Mouse (Mus musculus): ENCODE data around the gene Ccl12. TPM values are rescaled to one million over a fixed set of nuclear protein-coding genes. Genes with fewer than 3 reads are reported as not detected.

Ccl12 gene
- polyA plus RNA-seq (2016; fragmentation: Nextera tagmentation; extraction: Ambion mirVana), result not detected in 2 replicates

GRCm38 (mm10) chr11:82101529-82101928, at the start of gene Ccl12:
Gene Ccl12 (plus strand): TSS chr11:82101845.
- H3K27ac ChIP-seq, result no peak within 1 kb of the TSS
- H3K4me3 ChIP-seq, result no peak within 1 kb of the TSS
- no peaks in the 10 kb centered on the region for H3K36me3 ChIP-seq
- no peaks in the 10 kb centered on the region for H3K4me1 ChIP-seq
- no peak for DNase-seq (ENCODE audit: low spot score)
- H3K27me3 ChIP-seq (ENCODE audit: insufficient read depth, poor library complexity, severe bottlenecking), result no peaks in the 10 kb centered on the region
- 55% methylated on average over 2 of the region's 2 CpGs for WGBS
- peaks cover 2% of the 10 kb centered on the region; the same call in 1 of the 2 replicates for H3K9me3 ChIP-seq

GRCm38 (mm10) chr11:82053849-82054248, 47.8 kb upstream of the Ccl12 start:
- 81% methylated on average over 7 of the region's 7 CpGs for WGBS
- Histone ChIP-seq H3K9me3 (no peaks in the 10 kb centered on the region), H3K27me3 (ENCODE audit: insufficient read depth, poor library complexity, severe bottlenecking) (no peaks in the 10 kb centered on the region), H3K36me3 (no peaks in the 10 kb centered on the region), H3K27ac (no peak overlapping the region), H3K4me3 (no peak overlapping the region), H3K4me1 (no peaks in the 10 kb centered on the region)
- DNase-seq (ENCODE audit: low spot score), result no peak

- Histone ChIP-seq H3K9me3 (no peaks in the 10 kb centered on the region), H3K27me3 (ENCODE audit: insufficient read depth, poor library complexity, severe bottlenecking) (no peaks in the 10 kb centered on the region), H3K4me1 (no peaks in the 10 kb centered on the region), H3K4me3 (no peak within 1 kb of the TSS), H3K36me3 (no peaks in the 10 kb centered on the region), H3K27ac (no peak within 1 kb of the TSS)
- 76% methylated on average over 6 of the region's 6 CpGs for WGBS
- DNase-seq (ENCODE audit: low spot score), result no peak
These were observed 44.0 kb upstream of the Ccl12 start, which contains the start of gene Ccl11 for GRCm38 (mm10) chr11:82057646-82058045. Gene Ccl11 (plus strand): TSS chr11:82057823.

- 74% methylated on average over 3 of the region's 3 CpGs for WGBS
These were observed 39.4 kb upstream of the Ccl12 start for GRCm38 (mm10) chr11:82062226-82062625.

GRCm38 (mm10) chr11:82063454-82063853, 38.2 kb upstream of the Ccl12 start:
- 81% methylated on average over 2 of the region's 2 CpGs for WGBS
- no peaks in the 10 kb centered on the region for H3K27me3 ChIP-seq (ENCODE audit: insufficient read depth, poor library complexity, severe bottlenecking)
- H3K36me3 ChIP-seq, result no peaks in the 10 kb centered on the region
- no peak for DNase-seq (ENCODE audit: low spot score)
- no peaks in the 10 kb centered on the region for H3K4me1 ChIP-seq
- H3K27ac ChIP-seq, result no peak overlapping the region
- H3K9me3 ChIP-seq, result no peaks in the 10 kb centered on the region
- no peak overlapping the region for H3K4me3 ChIP-seq

More at GRCm38 (mm10) chr11:82062226-82062625, 39.4 kb upstream of the Ccl12 start:
- Histone ChIP-seq H3K27me3 (ENCODE audit: insufficient read depth, poor library complexity, severe bottlenecking) (no peaks in the 10 kb centered on the region), H3K27ac (no peak overlapping the region), H3K4me1 (no peaks in the 10 kb centered on the region), H3K4me3 (no peak overlapping the region), H3K36me3 (no peaks in the 10 kb centered on the region), H3K9me3 (no peaks in the 10 kb centered on the region)
- no peak for DNase-seq (ENCODE audit: low spot score)

- WGBS, result 72% methylated on average over 7 of the region's 7 CpGs
- no peaks in the 10 kb centered on the region for H3K9me3 ChIP-seq
- H3K27ac ChIP-seq, result no peak overlapping the region
- H3K36me3 ChIP-seq, result no peaks in the 10 kb centered on the region
- H3K4me1 ChIP-seq, result no peaks in the 10 kb centered on the region
- peak; percentile 10 for DNase-seq (ENCODE audit: low spot score)
- no peak overlapping the region for H3K4me3 ChIP-seq
- peaks cover 4% of the 10 kb centered on the region; the same call in 1 of the 2 replicates for H3K27me3 ChIP-seq (ENCODE audit: insufficient read depth, poor library complexity, severe bottlenecking)
These were observed 34.6 kb upstream of the Ccl12 start for GRCm38 (mm10) chr11:82066953-82067571.

GRCm38 (mm10) chr11:82071076-82071475, 30.6 kb upstream of the Ccl12 start:
- WGBS, result 80% methylated on average over 3 of the region's 3 CpGs
- Histone ChIP-seq H3K27ac (no peak overlapping the region), H3K4me1 (no peaks in the 10 kb centered on the region), H3K4me3 (no peak overlapping the region), H3K9me3 (no peaks in the 10 kb centered on the region), H3K27me3 (ENCODE audit: insufficient read depth, poor library complexity, severe bottlenecking) (peaks cover 4% of the 10 kb centered on the region; the same call in 1 of the 2 replicates), H3K36me3 (no peaks in the 10 kb centered on the region)
- DNase-seq (ENCODE audit: low spot score), result no peak

GRCm38 (mm10) chr11:82072374-82072773, 29.3 kb upstream of the Ccl12 start:
- no peak overlapping the region for H3K4me3 ChIP-seq
- H3K9me3 ChIP-seq, result no peaks in the 10 kb centered on the region
- H3K36me3 ChIP-seq, result no peaks in the 10 kb centered on the region
- peaks cover 4% of the 10 kb centered on the region; the same call in 1 of the 2 replicates for H3K27me3 ChIP-seq (ENCODE audit: insufficient read depth, poor library complexity, severe bottlenecking)
- H3K4me1 ChIP-seq, result no peaks in the 10 kb centered on the region
- H3K27ac ChIP-seq, result no peak overlapping the region
- WGBS, result 66% methylated on average over 1 of the region's 1 CpGs
- DNase-seq (ENCODE audit: low spot score), result no peak

GRCm38 (mm10) chr11:82072984-82073383, 28.7 kb upstream of the Ccl12 start:
- no peaks in the 10 kb centered on the region for H3K4me1 ChIP-seq
- H3K4me3 ChIP-seq, result no peak overlapping the region
- WGBS, result 77% methylated on average over 3 of the region's 3 CpGs
- H3K27me3 ChIP-seq (ENCODE audit: insufficient read depth, poor library complexity, severe bottlenecking), result peaks cover 4% of the 10 kb centered on the region; the same call in 1 of the 2 replicates
- no peaks in the 10 kb centered on the region for H3K9me3 ChIP-seq
- DNase-seq (ENCODE audit: low spot score), result no peak
- no peak overlapping the region for H3K27ac ChIP-seq
- H3K36me3 ChIP-seq, result no peaks in the 10 kb centered on the region

- H3K9me3 ChIP-seq, result no peaks in the 10 kb centered on the region
- H3K27me3 ChIP-seq (ENCODE audit: insufficient read depth, poor library complexity, severe bottlenecking), result peaks cover 4% of the 10 kb centered on the region; the same call in 1 of the 2 replicates
- 86% methylated on average over 3 of the region's 3 CpGs for WGBS
- no peaks in the 10 kb centered on the region for H3K36me3 ChIP-seq
- no peak overlapping the region for H3K27ac ChIP-seq
- H3K4me3 ChIP-seq, result no peak overlapping the region
- no peaks in the 10 kb centered on the region for H3K4me1 ChIP-seq
- DNase-seq (ENCODE audit: low spot score), result no peak
These were observed 28.0 kb upstream of the Ccl12 start for GRCm38 (mm10) chr11:82073686-82074085.

GRCm38 (mm10) chr11:82077031-82077430, 24.6 kb upstream of the Ccl12 start:
- peak; percentile 31 for DNase-seq (ENCODE audit: low spot score)
- Histone ChIP-seq H3K4me3 (no peak overlapping the region), H3K27ac (no peak overlapping the region), H3K4me1 (no peaks in the 10 kb centered on the region), H3K9me3 (no peaks in the 10 kb centered on the region), H3K36me3 (no peaks in the 10 kb centered on the region), H3K27me3 (ENCODE audit: insufficient read depth, poor library complexity, severe bottlenecking) (no peaks in the 10 kb centered on the region)
- 68% methylated on average over 3 of the region's 3 CpGs for WGBS

- Histone ChIP-seq H3K36me3 (no peaks in the 10 kb centered on the region), H3K4me3 (no peak overlapping the region), H3K9me3 (no peaks in the 10 kb centered on the region), H3K4me1 (no peaks in the 10 kb centered on the region), H3K27ac (no peak overlapping the region), H3K27me3 (ENCODE audit: insufficient read depth, poor library complexity, severe bottlenecking) (no peaks in the 10 kb centered on the region)
- DNase-seq (ENCODE audit: low spot score), result no peak
These were observed 23.4 kb upstream of the Ccl12 start for GRCm38 (mm10) chr11:82078136-82078730.

- Histone ChIP-seq H3K4me3 (no peak overlapping the region), H3K27me3 (ENCODE audit: insufficient read depth, poor library complexity, severe bottlenecking) (no peaks in the 10 kb centered on the region), H3K36me3 (no peaks in the 10 kb centered on the region), H3K4me1 (no peaks in the 10 kb centered on the region), H3K27ac (no peak overlapping the region), H3K9me3 (no peaks in the 10 kb centered on the region)
- peak; percentile 22 for DNase-seq (ENCODE audit: low spot score)
- WGBS, result 71% methylated on average over 3 of the region's 3 CpGs
These were observed 20.8 kb upstream of the Ccl12 start for GRCm38 (mm10) chr11:82080865-82081264.
